Mouse (Mus musculus) embryonic fibroblast, embryonic 13.5 days (primary cell): Measurements from ENCODE around the gene Rasgef1b. TPM values are rescaled to one million over a fixed set of nuclear protein-coding genes. Genes with fewer than 3 reads are reported as not detected.

Experiments used
- H3K27ac ChIP-seq: 2 replicates; pipeline ENCODE4 v1.5.1; 2012; ENCODE audit warnings: low read length, control low read depth, inconsistent platforms; ENCODE audit not compliant: insufficient read depth
- H3K4me1 ChIP-seq: 2 replicates; pipeline ENCODE4 v1.6.1; 2011; ENCODE audit warnings: low read length; ENCODE audit not compliant: control insufficient read depth, insufficient read depth
- H3K4me3 ChIP-seq: 2 replicates; pipeline ENCODE4 v1.5.1; 2011; ENCODE audit warnings: mild to moderate bottlenecking, control low read depth, low read length; ENCODE audit not compliant: insufficient read depth
- CTCF ChIP-seq: IDR thresholded peaks from 2 replicates; pipeline ENCODE4 v1.5.1; 2011; ENCODE audit warnings: mild to moderate bottlenecking, control low read depth, low read length, moderate library complexity, borderline replicate concordance; ENCODE audit not compliant: insufficient read depth
- POLR2A ChIP-seq: IDR thresholded peaks from 2 replicates; pipeline ENCODE4 v1.6.1; 2011; ENCODE audit warnings: low read depth, mild to moderate bottlenecking, control low read depth, low read length, moderate library complexity
- polyA plus RNA-seq: library from polyadenylated mRNA; stranded (reverse); fragments of >200 nt; gene quantifications from 2 replicates; pipeline ENCODE4 v1.2.4, GENCODE M21; 2011; ENCODE audit warnings: low read depth; ENCODE audit not compliant: missing spikeins, insufficient read length

Rasgef1b gene
- polyA plus RNA-seq, 1 experiment = 2.1 TPM

DNA sequence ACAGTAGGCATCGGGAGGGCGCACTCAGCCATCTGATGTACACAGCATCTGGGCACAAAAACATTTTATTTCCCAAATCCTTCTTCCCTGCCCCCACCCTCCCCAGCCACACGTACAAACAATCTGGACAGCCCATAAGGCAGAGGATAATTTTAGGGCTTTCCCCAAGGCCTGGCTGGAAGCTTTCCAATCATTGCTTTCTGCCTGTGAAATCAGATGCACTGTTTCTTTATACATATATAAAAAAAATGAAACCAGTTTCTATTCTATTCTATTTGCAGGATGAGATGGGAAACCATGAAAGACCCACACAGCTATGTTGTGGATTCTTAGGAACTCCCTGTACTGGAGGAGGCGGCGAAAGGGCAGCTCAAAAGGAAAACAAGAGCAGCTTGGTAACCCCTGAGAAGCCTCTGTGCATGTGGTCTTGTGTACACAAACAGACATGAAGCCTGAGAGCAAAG, 13.6 kb downstream of the Rasgef1b start:
- Histone ChIP-seq H3K4me1 (no peaks in the 10 kb centered on the region), H3K4me3 (no peak overlapping the region), H3K27ac (no peak overlapping the region)
- TF ChIP-seq POLR2A (no peak), CTCF (no peak)

- no peak overlapping the region for H3K4me3 ChIP-seq
- H3K27ac ChIP-seq = no peak overlapping the region
- TF ChIP-seq POLR2A (no peak), CTCF (no peak)
- no peaks in the 10 kb centered on the region for H3K4me1 ChIP-seq
Observed at GRCm38 (mm10) chr5:99711947-99712346, 16.9 kb downstream of the Rasgef1b start.

DNA sequence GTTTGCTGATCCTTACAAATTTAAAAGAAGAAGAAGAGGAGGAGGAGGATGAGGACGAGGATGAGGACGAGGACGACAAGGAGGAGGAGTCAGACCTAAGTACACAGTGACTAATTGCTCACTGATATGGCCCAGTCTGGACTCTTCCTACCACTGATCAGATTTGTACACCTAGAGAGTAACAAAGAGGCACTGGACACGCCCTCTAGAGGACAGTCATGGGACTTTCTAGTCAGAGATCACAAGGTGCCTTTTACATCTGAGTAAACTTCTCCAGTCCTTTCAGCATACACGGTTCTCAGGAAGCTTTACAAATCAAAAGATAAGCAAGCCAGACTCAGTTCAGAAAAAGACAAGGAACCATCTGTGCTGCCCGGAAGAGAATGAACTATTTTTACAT, 20.2 kb downstream of the Rasgef1b start:
- TF ChIP-seq CTCF (no peak), POLR2A (no peak)
- Histone ChIP-seq H3K27ac (no peak overlapping the region), H3K4me3 (no peak overlapping the region), H3K4me1 (no peaks in the 10 kb centered on the region)

GRCm38 (mm10) chr5:99707261-99707660, 21.6 kb downstream of the Rasgef1b start:
- H3K4me1 ChIP-seq = no peaks in the 10 kb centered on the region
- no peak overlapping the region for H3K4me3 ChIP-seq
- H3K27ac ChIP-seq = no peak overlapping the region
- TF ChIP-seq POLR2A (no peak), CTCF (no peak)

DNA sequence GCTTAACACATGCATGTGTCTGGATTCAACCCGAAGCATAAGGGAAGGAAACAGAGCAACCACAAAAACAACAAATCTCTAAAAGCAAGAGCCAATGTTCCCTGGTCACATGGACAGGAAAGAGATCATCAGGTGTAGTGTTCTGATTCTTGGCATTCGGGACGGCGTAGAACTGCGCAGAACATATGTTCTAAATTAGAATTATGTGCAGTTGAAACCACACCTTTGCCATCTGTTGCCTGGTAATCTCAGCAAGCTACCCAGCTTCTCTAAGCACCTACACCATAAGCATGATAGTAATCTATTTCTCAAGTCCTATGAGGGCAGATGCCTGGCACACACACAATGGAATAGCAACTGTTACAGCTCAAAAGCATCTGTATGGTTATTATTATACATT, 27.1 kb downstream of the Rasgef1b start:
- Histone ChIP-seq H3K4me1 (no peaks in the 10 kb centered on the region), H3K27ac (no peak overlapping the region), H3K4me3 (no peak overlapping the region)
- TF ChIP-seq CTCF (no peak), POLR2A (no peak)

GRCm38 (mm10) chr5:99694712-99695360, 34.0 kb downstream of the Rasgef1b start:
- Histone ChIP-seq H3K4me1 (no peaks in the 10 kb centered on the region), H3K27ac (no peak overlapping the region), H3K4me3 (no peak overlapping the region)
- TF ChIP-seq POLR2A = no peak
- TF ChIP-seq CTCF = no peak

GRCm38 (mm10) chr5:99689909-99690308, 39.0 kb downstream of the Rasgef1b start:
- H3K4me1 ChIP-seq = no peaks in the 10 kb centered on the region
- no peak overlapping the region for H3K4me3 ChIP-seq
- TF ChIP-seq CTCF = no peak
- TF ChIP-seq POLR2A = no peak
- H3K27ac ChIP-seq = no peak overlapping the region

- H3K27ac ChIP-seq = no peak overlapping the region
- H3K4me1 ChIP-seq = no peaks in the 10 kb centered on the region
- TF ChIP-seq CTCF = no peak
- no peak for TF ChIP-seq POLR2A
- no peak overlapping the region for H3K4me3 ChIP-seq
Observed at GRCm38 (mm10) chr5:99687894-99688293, 41.0 kb downstream of the Rasgef1b start.

GRCm38 (mm10) chr5:99684023-99684422, 44.8 kb downstream of the Rasgef1b start:
- TF ChIP-seq POLR2A = no peak
- TF ChIP-seq CTCF = no peak
- no peak overlapping the region for H3K27ac ChIP-seq

DNA sequence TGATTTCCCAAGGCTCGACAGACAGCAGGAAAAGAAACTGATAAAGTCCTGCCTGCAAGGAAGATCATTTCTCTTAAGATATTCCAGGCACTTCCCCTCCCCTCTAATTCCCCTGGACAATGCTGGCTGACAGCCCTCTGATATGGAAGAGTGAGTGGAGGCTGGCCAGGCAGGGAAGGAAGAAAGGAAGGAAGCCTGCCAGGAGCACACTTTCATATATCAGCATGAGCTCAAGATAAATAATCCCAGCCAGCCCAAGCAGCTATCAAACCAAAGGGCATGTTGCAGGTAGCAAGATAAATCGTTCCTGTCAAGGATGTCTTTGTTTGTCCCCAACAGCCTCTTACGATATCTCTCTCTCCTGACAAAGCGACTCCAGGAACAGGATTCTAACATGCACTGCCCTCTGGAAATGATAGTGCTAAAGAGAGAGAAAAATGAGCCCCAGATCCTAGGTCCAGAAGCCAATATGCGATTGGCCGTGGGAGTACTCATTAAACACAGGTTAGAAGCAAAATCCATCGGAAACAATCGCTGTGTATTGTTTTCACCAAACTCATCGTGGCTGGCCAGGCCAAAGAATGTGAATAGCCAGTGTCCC, 58.8 kb downstream of the Rasgef1b start:
- H3K4me1 ChIP-seq = no peaks in the 10 kb centered on the region
- no peak overlapping the region for H3K27ac ChIP-seq
- no peak overlapping the region for H3K4me3 ChIP-seq
- TF ChIP-seq CTCF (no peak), POLR2A (no peak)

More at GRCm38 (mm10) chr5:99684023-99684422, 44.8 kb downstream of the Rasgef1b start:
- Histone ChIP-seq H3K4me1 (no peaks in the 10 kb centered on the region), H3K4me3 (no peak overlapping the region)

- H3K4me1 ChIP-seq = no peaks in the 10 kb centered on the region
- no peak overlapping the region for H3K4me3 ChIP-seq
- TF ChIP-seq CTCF = no peak
- TF ChIP-seq POLR2A = no peak
- H3K27ac ChIP-seq = no peak overlapping the region
Observed at GRCm38 (mm10) chr5:99656024-99656423, 72.8 kb downstream of the Rasgef1b start.
